Mouse (Mus musculus) kidney, embryonic 14.5 days (tissue): ENCODE measurements around the gene Naa40. TPM values are rescaled to one million over a fixed set of nuclear protein-coding genes. Genes with fewer than 3 reads are reported as not detected.

Experiments used
- polyA plus RNA-seq: library from polyadenylated mRNA; unstranded; fragments of >200 nt; fragmentation: Nextera tagmentation; extraction: Ambion mirVana; gene quantifications from 2 replicates; pipeline ENCODE4 v1.2.1, GENCODE M21; 2014

Naa40 gene
- polyA plus RNA-seq, 1 experiment from 2014 or later, result 90.7 TPM

Other genes starting within 250 kb of the Naa40 start
- gene Dnajc4, start 248.6 kb downstream of the Naa40 start, polyA plus RNA-seq, result 22.6 and 24.0 TPM in 2 replicates
- gene Nudt22, start 245.1 kb downstream of the Naa40 start, polyA plus RNA-seq, result 20.4 and 22.2 TPM in 2 replicates
- 9.7 and 12.1 TPM in 2 replicates for gene Trpt1, start 245.1 kb downstream of the Naa40 start, polyA plus RNA-seq
- 3.6 and 4.9 TPM in 2 replicates for gene Fermt3, start 221.7 kb downstream of the Naa40 start, polyA plus RNA-seq
- 223 and 304 TPM in 2 replicates for gene Stip1, start 201.2 kb downstream of the Naa40 start, polyA plus RNA-seq
- gene Macrod1, start 184.4 kb downstream of the Naa40 start, polyA plus RNA-seq, result 9.9 and 10.7 TPM in 2 replicates
- 3.0 and 5.5 TPM in 2 replicates for gene Flrt1, start 135.5 kb downstream of the Naa40 start, polyA plus RNA-seq
- 237 and 255 TPM in 2 replicates for gene Otub1, start 34.9 kb downstream of the Naa40 start, polyA plus RNA-seq
- gene Cox8a, start 23.6 kb downstream of the Naa40 start, polyA plus RNA-seq, result 1,171 and 1,487 TPM in 2 replicates
- 9.8 and 16.0 TPM in 2 replicates for gene Rcor2, start 26.1 kb upstream of the Naa40 start, polyA plus RNA-seq
- gene Mark2, start 100.7 kb upstream of the Naa40 start, polyA plus RNA-seq, result 51.9 and 54.9 TPM in 2 replicates
- 24.5 and 35.8 TPM in 2 replicates for gene Spindoc, start 141.8 kb upstream of the Naa40 start, polyA plus RNA-seq
- 9.8 and 10.4 TPM in 2 replicates for gene 2700081O15Rik, start 176.4 kb upstream of the Naa40 start, polyA plus RNA-seq
- gene Rtn3, start 242.1 kb upstream of the Naa40 start, polyA plus RNA-seq, result 127 and 131 TPM in 2 replicates